Mouse (Mus musculus) left cerebral cortex, adult 18-20 months (tissue): ENCODE data around the gene Fam204a. TPM values are rescaled to one million over a fixed set of nuclear protein-coding genes. Genes with fewer than 3 reads are reported as not detected.

Experiments
- DNase-seq, 2 experiments: peaks; one replicate each; pipeline ENCODE4 v3.0.0; 2021 to 2022; ENCODE audit warnings: low spot score in 2 of 2, mixed read lengths in 1 of 2
- long read RNA-seq, 2 experiments: library from polyadenylated mRNA; stranded (forward); transcript quantifications; one replicate each; pipeline ENCODE4 v2.0.0; 2021
- total RNA-seq, 2 experiments: library from RNA; stranded (reverse); gene quantifications; 2 replicates each; pipeline ENCODE4 v1.2.3; 2021

The Fam204a gene
- total RNA-seq: 10 to 100 TPM; 24.3 to 31.3 TPM
- long read RNA-seq, experiment 1, transcript Fam204a-201 (8 exons, 2,035 nt): major isoform, 10 of 38 reads
- long read RNA-seq, experiment 1, transcript Fam204a-206 (8 exons, 951 nt): minor isoform, 7 of 38 reads
- long read RNA-seq, experiment 1, partial matches to known transcripts: 0 of 38 reads
- long read RNA-seq, experiment 1, other reads (novel, unspliced or antisense): 18 of 38 reads
- long read RNA-seq, experiment 2, transcript Fam204a-201 (8 exons, 2,035 nt): major isoform, 9 of 40 reads
- long read RNA-seq, experiment 2, partial matches to known transcripts: 0 of 40 reads
- long read RNA-seq, experiment 2, other reads (novel, unspliced or antisense): 23 of 40 reads

DNA sequence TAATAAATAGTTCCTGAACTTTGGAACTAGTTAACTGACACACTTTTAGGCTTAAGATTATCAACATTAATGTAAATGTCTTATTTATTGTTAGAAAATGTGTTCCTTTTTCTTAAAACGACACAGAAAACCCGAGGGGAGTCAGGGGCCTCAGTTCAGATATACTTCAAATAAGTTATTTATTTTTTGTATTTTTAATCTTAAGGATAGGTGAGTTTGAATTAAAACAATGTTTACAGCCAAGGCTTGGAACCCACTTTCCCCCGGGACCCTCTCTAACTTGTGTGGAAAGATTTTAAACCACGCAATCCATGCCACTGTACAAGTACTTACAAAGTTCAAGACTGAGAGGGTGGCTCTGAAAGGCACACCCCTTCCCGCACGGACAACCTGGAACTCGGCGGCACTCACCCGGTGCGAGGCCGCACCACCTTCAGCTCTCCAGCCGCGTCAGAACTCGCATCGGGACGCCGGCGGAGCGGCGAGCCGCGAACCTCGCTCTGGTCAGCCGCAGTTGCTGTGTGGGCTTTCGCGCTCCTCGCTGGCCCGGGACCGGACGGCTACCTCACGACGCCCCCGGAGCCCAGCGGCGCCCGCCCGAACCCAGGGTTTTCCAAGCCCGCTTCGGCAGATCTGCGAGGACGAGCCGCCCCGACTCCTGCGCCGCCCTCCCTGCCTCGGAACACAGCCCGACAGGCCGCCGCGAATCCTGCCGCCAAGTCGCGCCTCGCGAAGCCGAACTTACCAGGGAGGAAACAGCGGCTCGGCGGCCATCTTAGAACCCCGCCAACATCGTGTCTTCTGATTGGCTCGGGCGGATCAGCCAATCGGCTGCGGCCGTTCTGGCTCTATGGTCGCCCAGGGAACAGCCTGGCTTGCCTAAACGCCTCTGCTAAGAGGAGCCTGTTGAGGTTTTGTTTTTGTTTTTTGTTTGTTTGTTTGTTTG lies at the start of gene Fam204a:
Gene Fam204a (minus strand): TSS at position 803 of the 946 bp plus-strand sequence.
- DNase-seq: peak; percentile 95 to 96

- DNase-seq: no peak
Observed at GRCm38 (mm10) chr19:60265789-60266188, 39.3 kb upstream of the Fam204a start.

DNA sequence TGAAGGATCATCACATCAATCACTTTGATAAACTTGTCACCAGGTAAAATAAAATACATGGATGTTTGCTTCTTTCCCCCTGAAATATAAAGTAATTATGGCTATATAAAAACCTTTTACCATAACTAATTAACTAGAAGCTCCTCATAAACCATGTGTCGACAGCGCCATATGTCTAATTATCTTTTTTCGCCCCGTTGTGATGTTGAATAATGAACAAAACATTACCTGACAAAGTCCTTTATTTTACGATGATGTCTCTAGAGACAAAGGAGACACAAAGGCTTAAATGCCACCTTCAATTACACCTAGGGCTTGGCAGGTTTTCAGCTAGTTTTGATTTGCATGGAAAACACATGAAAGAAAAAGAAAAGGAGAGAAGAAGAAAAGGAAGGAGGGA lies 34.2 kb upstream of the Fam204a start:
- DNase-seq: no peak

GRCm38 (mm10) chr19:60252021-60252420 lies 25.5 kb upstream of the Fam204a start:
- no peak for DNase-seq

GRCm38 (mm10) chr19:60251197-60251596 lies 24.7 kb upstream of the Fam204a start:
- no peak for DNase-seq

DNA sequence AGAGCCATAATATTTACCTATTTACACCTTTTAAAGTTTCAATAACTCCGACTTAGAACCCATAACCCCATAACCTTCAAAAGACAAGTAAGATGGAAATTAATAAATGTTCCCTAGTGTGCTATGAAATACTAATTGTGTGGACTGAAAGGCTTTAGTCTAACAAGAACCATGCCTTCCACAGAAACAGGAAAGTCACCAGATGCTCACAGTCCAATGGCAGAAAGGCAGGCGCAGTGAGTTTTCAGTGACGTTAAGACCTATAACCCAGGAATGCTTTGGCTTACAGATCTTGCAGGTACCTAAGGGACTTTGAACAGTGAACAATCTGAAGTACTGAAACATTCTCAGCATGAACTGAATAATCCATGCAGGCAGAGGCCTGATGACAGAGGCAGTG lies 18.7 kb upstream of the Fam204a start:
- no peak for DNase-seq

DNA sequence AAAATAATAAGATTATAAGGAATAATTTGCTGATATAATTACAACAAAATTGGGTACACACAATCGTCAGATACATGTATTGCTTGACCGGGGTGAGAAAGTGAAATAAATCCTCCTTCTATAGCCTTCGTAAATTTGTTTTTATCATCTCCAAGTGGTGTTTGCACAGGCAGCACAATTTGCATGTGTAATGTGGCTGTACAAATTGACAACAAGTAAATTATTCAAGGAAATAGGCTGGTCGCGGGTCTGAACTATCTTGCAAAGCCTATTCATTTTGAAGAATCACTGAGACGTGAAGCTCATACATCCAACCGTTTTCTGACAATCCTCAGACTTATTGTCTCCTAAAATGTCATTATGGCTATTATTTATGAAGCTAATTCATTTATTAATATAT lies 16.1 kb upstream of the Fam204a start:
- DNase-seq: no peak

DNA sequence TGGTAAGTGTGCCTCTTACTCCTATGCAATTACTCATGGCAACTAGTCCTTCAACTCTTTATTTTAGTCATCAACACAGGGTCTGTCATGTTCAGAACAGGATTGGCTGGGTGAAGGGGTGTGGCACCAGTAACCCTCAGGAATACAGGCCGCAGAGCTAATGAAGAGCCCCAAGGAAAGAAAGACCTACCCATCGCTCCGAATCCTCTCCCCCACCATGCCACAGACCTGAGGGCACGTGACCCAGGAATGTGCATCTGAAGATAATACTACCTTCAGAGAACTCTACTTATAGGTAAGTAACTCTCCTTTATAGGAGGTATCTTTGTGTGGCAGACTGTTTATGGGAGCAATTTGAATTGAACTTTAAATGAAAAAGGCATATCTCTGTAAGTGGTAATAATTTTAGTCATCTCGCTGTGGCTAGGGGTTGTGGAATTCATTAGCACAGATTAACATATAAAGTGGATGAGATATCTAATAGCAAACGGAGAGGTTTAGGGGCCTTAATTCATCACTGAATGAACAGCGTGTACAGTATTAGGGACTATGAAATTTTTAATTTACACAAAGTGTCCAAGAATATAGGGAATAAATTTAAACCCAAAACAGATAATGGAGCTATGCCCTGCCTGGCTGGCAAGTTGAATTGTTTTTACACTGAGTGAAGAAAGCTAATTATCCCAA lies 15.6 kb upstream of the Fam204a start:
- no peak for DNase-seq

DNA sequence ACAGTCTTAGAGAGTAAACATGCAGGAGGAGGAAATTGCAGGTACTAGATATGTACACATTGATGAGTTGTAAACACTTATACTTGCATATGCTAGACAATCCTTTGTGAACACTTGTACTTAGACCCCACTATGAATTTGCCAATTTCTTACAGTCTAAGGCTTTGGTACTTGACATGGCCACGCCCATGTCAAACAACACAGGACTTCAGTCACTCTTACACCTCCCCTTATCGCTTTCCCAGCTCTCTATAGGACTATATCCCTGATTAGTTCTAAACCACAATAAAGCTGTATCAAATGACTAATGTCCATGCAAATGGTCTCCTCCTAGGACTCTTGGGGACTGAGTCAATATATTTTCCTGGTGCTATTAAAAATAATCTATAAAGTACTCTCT lies 5.0 kb upstream of the Fam204a start:
- no peak for DNase-seq

GRCm38 (mm10) chr19:60226845-60227235 lies 339 bp upstream of the Fam204a start:
- no peak for DNase-seq

- DNase-seq: no peak
Observed at GRCm38 (mm10) chr19:60219395-60219794, 7.1 kb downstream of the Fam204a start.

DNA sequence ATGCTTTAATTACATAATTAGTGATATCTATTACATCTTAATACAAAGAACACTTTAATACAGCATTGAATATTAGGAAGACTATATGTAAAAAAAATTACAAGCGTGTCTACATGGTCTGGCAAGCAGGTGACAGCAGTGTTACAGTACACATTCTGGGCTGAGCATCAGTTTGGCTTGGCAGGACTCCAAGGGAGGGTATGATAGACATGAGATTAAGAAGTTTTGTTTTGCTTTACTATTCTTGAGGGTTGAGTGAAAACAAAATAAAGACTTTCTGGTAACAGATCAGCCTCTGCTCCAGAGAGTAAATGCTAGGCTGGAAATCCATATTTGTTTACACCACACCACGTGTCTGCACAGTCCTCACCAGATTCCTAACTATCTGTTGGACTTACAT lies 8.5 kb downstream of the Fam204a start:
- no peak for DNase-seq

DNA sequence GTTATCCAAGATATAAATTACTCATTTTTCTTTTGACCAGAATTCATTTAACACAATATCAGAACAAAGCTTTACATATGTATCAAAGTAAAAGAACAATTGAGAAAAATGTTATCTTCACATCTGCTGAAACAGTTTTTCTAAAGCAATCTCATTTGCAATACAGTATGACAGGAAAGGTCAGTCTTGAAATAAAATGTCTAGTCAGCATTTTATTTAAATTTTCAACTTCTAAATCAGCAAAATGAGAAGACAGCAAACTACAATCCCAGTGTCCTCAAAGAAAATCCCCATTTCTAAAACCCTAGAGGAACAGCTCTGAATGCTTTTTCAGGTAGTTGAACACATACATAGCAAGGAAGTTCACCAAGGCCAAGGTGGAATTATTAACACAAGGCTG lies 18.3 kb downstream of the Fam204a start:
- no peak for DNase-seq

DNA sequence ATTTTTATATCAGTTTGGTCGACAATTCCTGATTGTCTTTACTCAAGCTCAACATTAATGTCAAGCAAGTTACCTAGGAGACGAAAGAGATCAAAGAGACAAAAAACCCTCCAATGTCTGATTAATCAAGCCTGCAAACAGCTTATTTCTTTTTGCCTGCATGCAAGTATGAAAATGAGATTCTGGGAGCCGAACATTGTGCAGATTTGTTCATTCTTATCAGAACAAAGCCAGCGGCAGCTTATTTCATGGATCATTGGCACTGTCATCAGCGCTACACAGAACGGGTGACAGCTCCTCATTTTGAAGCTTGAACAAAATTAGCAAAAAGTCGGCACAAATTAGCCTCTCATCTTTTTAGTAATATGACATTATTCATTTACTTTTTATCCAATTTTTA lies 22.3 kb downstream of the Fam204a start:
- no peak for DNase-seq

DNA sequence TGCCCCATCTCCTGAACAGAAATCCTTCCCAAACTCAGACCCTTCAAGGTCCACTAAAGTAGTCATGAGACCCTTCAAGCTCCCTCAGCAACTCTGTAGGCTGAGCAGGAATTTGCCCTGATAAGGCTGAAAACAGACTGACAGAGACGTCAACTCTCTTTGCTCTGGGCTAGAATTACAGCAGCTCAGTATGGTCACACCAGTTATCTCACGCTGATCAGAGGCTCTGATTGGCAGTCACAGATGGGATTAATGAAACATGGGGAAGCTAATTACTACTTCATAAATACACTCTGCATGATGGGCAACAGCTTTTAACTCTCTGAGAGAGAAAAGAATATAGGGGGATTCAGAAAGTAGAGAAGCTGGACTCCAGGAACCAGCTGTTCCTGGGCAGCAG lies 26.2 kb downstream of the Fam204a start:
- DNase-seq: no peak

DNA sequence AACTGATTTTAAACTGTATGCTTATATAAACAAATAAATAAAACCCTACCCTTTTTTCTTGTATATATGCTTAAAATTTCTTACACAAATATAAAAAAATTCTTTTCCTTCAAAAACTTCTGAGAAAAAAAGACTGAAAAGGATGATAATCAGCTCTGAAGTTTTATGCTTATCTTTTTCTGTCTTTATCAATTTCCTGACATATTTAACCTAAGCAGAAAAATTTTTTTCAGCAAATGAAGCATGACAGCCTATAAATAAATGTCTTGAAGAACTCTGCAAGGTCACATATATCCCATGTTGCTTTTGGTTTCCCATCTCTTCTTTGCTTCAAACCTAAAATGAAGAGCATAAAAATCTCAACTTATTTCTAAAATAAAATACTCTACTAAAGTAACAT lies 27.3 kb downstream of the Fam204a start:
- DNase-seq: no peak

GRCm38 (mm10) chr19:60192790-60193189 lies 33.7 kb downstream of the Fam204a start:
- DNase-seq: no peak

GRCm38 (mm10) chr19:60189206-60189605 lies 37.3 kb downstream of the Fam204a start:
- DNase-seq: no peak

DNA sequence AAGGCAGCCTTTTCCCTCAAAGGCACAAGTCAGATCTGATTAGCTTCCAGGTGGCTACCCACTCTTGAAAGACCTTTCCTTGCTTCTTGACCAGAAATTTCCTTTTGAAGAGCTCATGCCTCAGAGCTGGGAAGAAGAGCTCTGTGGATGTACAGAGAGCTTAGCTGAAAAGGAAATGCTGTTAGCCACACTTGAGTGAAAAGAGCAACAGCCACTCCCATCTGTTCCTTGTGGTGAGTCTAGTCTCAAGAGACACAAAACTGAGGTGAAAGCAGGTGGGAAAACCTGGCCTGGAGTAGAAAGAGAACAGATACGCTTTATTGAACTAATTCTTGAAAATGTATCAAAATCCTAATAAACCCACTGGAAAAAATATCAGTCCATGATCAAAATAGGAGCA lies 43.6 kb downstream of the Fam204a start:
- no peak for DNase-seq

- no peak for DNase-seq
Observed at GRCm38 (mm10) chr19:60182171-60182570, 44.3 kb downstream of the Fam204a start.

- no peak for DNase-seq
Observed at GRCm38 (mm10) chr19:60178771-60179563, 47.5 kb downstream of the Fam204a start.
